Comparison of ENCODE assay signal across 17 mouse cellular contexts in genomic region chr13:24110329-24110728, GRCm38 (mm10).
A peak's percentile ranks its signal among the peaks of the same experiment; 100 is the strongest.
DNase-seq lines count a peak whose midpoint lies in the region; ATAC-seq and TF ChIP-seq lines count a peak whose summit lies in the region.
"Had no signal": no experiment of that assay in that cellular context is flagged by ENCODE, and none has a peak within 500 bp of the region (broad histone marks: within the 10 kb centered on the region; RNA-seq: fewer than 3 reads in every experiment).

No protein-coding gene starts in this region.

- no peaks in the 10 kb centered on the region; the same call in 1 of the 2 replicates for H3K36me3 ChIP-seq in hindbrain, embryonic 13.5 days
- peaks cover 5% of the 10 kb centered on the region; the same call in 1 of the 2 replicates for H3K36me3 ChIP-seq in hindbrain, postnatal 0 days (ENCODE audit: insufficient read depth, low read length)
- no peaks in the 10 kb centered on the region for H3K36me3 ChIP-seq in forebrain, embryonic 14.5 days (ENCODE audit: control insufficient read depth, insufficient read depth, low read length)
- no peaks in the 10 kb centered on the region for H3K36me3 ChIP-seq in midbrain, embryonic 16.5 days (ENCODE audit: control insufficient read depth, insufficient read depth, low read length)
- H3K36me3 ChIP-seq: embryonic facial prominence, embryonic 10.5 days; heart, embryonic 10.5 days had no signal

- no peak for TF ChIP-seq CTCF in hindbrain, postnatal 0 days (IDR thresholded peaks at IDR 0.05; ENCODE audit: low read depth)
- TF ChIP-seq CTCF in brain, embryonic 14.5 days (IDR thresholded peaks at IDR 0.05; ENCODE audit: borderline replicate concordance, extremely low read depth, insufficient read depth, insufficient read length), result no peak

- no peaks in the 10 kb centered on the region for H3K9me3 ChIP-seq in hindbrain, embryonic 13.5 days
- H3K9me3 ChIP-seq in hindbrain, postnatal 0 days (ENCODE audit: low read length), result no peaks in the 10 kb centered on the region
- no peaks in the 10 kb centered on the region for H3K9me3 ChIP-seq in forebrain, embryonic 14.5 days (replicated peaks; ENCODE audit: control insufficient read depth, low read length)
- H3K9me3 ChIP-seq in midbrain, embryonic 16.5 days (replicated peaks; ENCODE audit: control insufficient read depth, low read length, poor library complexity, severe bottlenecking), result no peaks in the 10 kb centered on the region
- H3K9me3 ChIP-seq: embryonic facial prominence, embryonic 10.5 days; heart, embryonic 10.5 days had no signal

- H3K9ac ChIP-seq in hindbrain, embryonic 13.5 days, result no peak overlapping the region
- no peak overlapping the region for H3K9ac ChIP-seq in hindbrain, postnatal 0 days (replicated peaks; ENCODE audit: low read length)
- H3K9ac ChIP-seq in forebrain, embryonic 14.5 days (ENCODE audit: low read length), result no peak overlapping the region
- H3K9ac ChIP-seq in midbrain, embryonic 16.5 days (ENCODE audit: low read depth, low read length), result no peak overlapping the region
- H3K9ac ChIP-seq: hindbrain, embryonic 14.5 days had no signal

- no peak overlapping the region for H3K27ac ChIP-seq in hindbrain, embryonic 13.5 days
- H3K27ac ChIP-seq in hindbrain, postnatal 0 days, result no peak overlapping the region
- H3K27ac ChIP-seq in forebrain, embryonic 14.5 days (ENCODE audit: low read depth, low read length), result 0 out of 2 replicates have a peak overlapping the region, but pooled peaks have one; percentile 39
- no peak overlapping the region for H3K27ac ChIP-seq in midbrain, embryonic 16.5 days (ENCODE audit: low read length)
- H3K27ac ChIP-seq: embryonic facial prominence, embryonic 10.5 days; heart, embryonic 10.5 days; hindbrain, embryonic 14.5 days had no signal

- peaks cover 16% of the 10 kb centered on the region for H3K4me1 ChIP-seq in hindbrain, embryonic 13.5 days (replicated peaks)
- H3K4me1 ChIP-seq in hindbrain, postnatal 0 days (ENCODE audit: insufficient read depth, low read length), result no peaks in the 10 kb centered on the region
- peaks cover 9% of the 10 kb centered on the region; the same call in 1 of the 2 replicates for H3K4me1 ChIP-seq in forebrain, embryonic 14.5 days (ENCODE audit: control insufficient read depth, insufficient read depth, low read length)
- peaks cover 7% of the 10 kb centered on the region for H3K4me1 ChIP-seq in midbrain, embryonic 16.5 days (ENCODE audit: control insufficient read depth, insufficient read depth, low read length)
- H3K4me1 ChIP-seq: embryonic facial prominence, embryonic 10.5 days had no signal

- no peak overlapping the region for H3K4me2 ChIP-seq in hindbrain, embryonic 13.5 days
- H3K4me2 ChIP-seq in hindbrain, postnatal 0 days (ENCODE audit: low read depth, low read length), result no peak overlapping the region
- H3K4me2 ChIP-seq in forebrain, embryonic 14.5 days (ENCODE audit: low read length), result no peak overlapping the region
- H3K4me2 ChIP-seq in midbrain, embryonic 16.5 days (ENCODE audit: low read length), result no peak overlapping the region
- H3K4me2 ChIP-seq: hindbrain, embryonic 14.5 days had no signal

- ATAC-seq in hindbrain, embryonic 13.5 days (ENCODE audit: low FRiP score), result peak; percentile 37; the same call in 1 of the 2 replicates
- ATAC-seq in hindbrain, postnatal 0 days, result no peak
- ATAC-seq in forebrain, embryonic 14.5 days, result peak; percentile 64
- peak; percentile 43; the same call in 1 of the 2 replicates for ATAC-seq in midbrain, embryonic 16.5 days
- ATAC-seq: intestine, embryonic 16.5 days had no signal

- H3K27me3 ChIP-seq in hindbrain, embryonic 13.5 days, result no peaks in the 10 kb centered on the region
- H3K27me3 ChIP-seq in hindbrain, postnatal 0 days (ENCODE audit: insufficient read depth, low read length), result no peaks in the 10 kb centered on the region
- H3K27me3 ChIP-seq in forebrain, embryonic 14.5 days (replicated peaks; ENCODE audit: control insufficient read depth, insufficient read depth, low read length), result no peaks in the 10 kb centered on the region
- H3K27me3 ChIP-seq in midbrain, embryonic 16.5 days (ENCODE audit: control insufficient read depth, insufficient read depth, low read depth, low read length), result no peaks in the 10 kb centered on the region

- no peak for TF ChIP-seq POLR2A in brain, embryonic 14.5 days (IDR thresholded peaks at IDR 0.05; ENCODE audit: borderline replicate concordance, extremely low read depth, insufficient read depth, insufficient read length, poor library complexity, severe bottlenecking)

- no peak overlapping the region for H3K4me3 ChIP-seq in hindbrain, embryonic 13.5 days
- H3K4me3 ChIP-seq in hindbrain, postnatal 0 days (ENCODE audit: low read length), result no peak overlapping the region
- H3K4me3 ChIP-seq in forebrain, embryonic 14.5 days (ENCODE audit: low read depth, low read length), result no peak overlapping the region
- H3K4me3 ChIP-seq in midbrain, embryonic 16.5 days (ENCODE audit: low read depth, low read length), result no peak overlapping the region
- H3K4me3 ChIP-seq: embryonic facial prominence, embryonic 10.5 days; heart, embryonic 10.5 days had no signal

- DNase-seq in hindbrain, postnatal 0 days (ENCODE audit: low spot score), result no peak
- DNase-seq in brain, embryonic 14.5 days (ENCODE audit: low read depth), result peak; percentile 80
- DNase-seq in forebrain, embryonic 14.5 days (ENCODE audit: low spot score), result peak; percentile 53
- no peak for DNase-seq in thymus, postnatal 4 days
- DNase-seq: adrenal gland, adult 2 months; adrenal gland, postnatal 25 days; cerebellum, adult 2 months; cerebellum, postnatal 10 days; gastrocnemius, postnatal 36 days; heart, adult 18-20 months; heart, postnatal 10 days had no signal

- WGBS in hindbrain, embryonic 13.5 days, result 49% methylated on average over 7 of the region's 7 CpGs
- WGBS in hindbrain, postnatal 0 days, result 43% methylated on average over 7 of the region's 7 CpGs
- 25% methylated on average over 7 of the region's 7 CpGs for WGBS in forebrain, embryonic 14.5 days
- WGBS in midbrain, embryonic 16.5 days, result 49% methylated on average over 7 of the region's 7 CpGs

Comparison
In these comparisons a context has a peak if more than half of its experiments do, and no peak if none do; other contexts are left out.
1. DNase-seq: peak in brain, embryonic 14.5 days (single experiment) and forebrain, embryonic 14.5 days (single experiment); none in hindbrain, postnatal 0 days (single experiment) and thymus, postnatal 4 days (single experiment).